Mouse (Mus musculus) right cerebral cortex, postnatal 4 days (tissue): ENCODE results near the gene Mrps15.

Experiments used
- DNase-seq: peaks from one replicate; pipeline ENCODE4 v3.0.0-alpha.2; 2022

Gene Mrps15

DNA sequence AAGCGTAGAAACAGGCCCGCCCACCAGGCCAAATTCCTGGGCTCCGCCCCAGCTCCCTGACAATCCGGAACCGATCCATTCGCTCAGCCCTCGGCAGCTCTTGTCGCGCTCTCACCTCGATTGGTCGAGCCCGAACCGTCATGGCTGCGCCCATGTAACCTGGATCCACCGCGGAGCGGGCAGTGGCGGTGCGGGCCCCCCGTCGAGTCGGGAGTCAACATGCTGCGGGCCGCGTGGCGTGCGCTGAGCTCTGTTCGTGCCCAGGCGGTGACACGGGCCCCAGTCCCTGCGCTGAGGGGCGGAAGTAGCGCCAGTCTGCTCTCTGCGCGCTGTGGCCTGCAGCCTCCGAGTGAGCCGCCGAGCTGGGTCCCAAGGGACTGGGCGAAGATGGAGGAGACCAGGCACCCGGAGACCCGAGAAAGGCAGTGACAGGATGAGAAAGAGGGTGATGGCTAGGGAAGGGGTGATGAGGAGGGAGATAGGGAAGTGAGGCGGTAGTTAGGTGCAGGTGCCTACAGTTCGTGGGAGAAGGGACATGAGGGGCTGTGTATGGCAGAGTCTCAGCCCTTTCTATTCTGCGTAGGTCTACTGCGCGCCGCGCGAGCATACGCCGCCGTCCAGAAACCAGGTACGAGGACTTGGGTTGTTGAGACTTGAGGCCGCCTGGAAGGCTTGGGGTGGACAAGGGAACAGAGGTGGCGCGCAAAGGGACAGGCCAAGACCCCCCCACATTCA lies at the start of gene Mrps15:
Mrps15 (plus strand) TSS at position 75 of the 735 bp plus-strand sequence.
- DNase-seq, result peak; percentile 81

GRCm38 (mm10) chr4:125997826-125998225 lies 48.9 kb upstream of the Mrps15 start:
- DNase-seq, result no peak

GRCm38 (mm10) chr4:126001311-126002199 lies 45.2 kb upstream of the Mrps15 start:
- DNase-seq, result no peak

DNA sequence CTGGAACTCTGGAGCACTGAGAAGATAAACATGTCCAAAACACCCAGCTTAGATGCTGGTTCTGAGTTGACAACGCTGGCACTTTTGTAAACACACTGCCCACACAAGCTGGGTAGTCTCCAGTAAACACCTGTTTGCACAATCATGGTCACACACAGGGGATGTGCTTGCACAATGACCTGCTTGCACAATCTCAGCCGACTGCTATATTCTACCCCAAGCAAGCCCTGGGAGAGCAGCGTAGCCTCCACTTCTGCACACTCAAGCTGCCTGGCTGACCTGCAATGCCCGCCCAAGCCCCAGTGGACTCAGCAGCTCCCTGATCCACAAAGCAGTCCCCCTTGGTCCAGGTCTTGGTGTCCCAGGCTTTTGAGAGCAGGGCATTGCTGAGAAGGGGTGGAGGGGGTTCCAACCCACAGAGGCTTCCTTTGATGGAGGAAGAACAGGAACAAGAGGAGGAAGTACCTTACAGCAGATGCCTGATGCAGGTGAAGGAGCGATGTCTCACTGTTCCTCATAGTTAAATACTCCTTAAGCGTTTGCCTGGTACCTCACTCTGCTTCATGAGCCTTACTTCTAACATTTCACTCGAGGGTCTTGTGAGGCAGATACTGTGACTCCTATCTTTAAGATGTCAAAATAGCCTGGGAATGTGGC lies 28.9 kb upstream of the Mrps15 start:
- DNase-seq, result no peak

- DNase-seq, result no peak
Observed at GRCm38 (mm10) chr4:126018966-126019538, 27.7 kb upstream of the Mrps15 start.

GRCm38 (mm10) chr4:126024303-126024900 lies 22.3 kb upstream of the Mrps15 start, which contains the start of gene Csf3r:
Gene Csf3r (plus strand): TSS chr4:126024550.
- no peak for DNase-seq

GRCm38 (mm10) chr4:126025801-126026200 lies 20.9 kb upstream of the Mrps15 start:
- DNase-seq, result no peak

- no peak for DNase-seq
Observed at GRCm38 (mm10) chr4:126027980-126028379, 18.7 kb upstream of the Mrps15 start.

- DNase-seq, result no peak
Observed at GRCm38 (mm10) chr4:126029042-126029441, 17.7 kb upstream of the Mrps15 start.

DNA sequence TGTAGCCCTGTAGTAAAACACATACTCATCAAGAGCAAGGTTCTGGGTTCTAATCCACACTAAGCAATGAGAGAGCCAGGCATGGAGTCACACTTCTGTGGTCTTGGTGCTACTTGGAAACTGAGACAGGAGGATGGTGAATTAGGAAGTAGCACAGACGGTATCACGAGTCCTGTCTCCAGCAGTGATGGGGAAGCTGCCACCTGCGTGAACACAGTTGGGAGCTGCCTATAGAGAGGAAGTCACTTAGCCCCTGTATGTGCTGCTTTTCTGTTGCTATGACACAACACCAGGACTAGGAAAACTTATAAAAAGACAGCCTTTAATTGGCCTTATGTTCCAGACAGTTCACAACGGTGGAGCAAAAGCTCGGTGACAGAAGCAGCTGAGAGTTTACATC lies 16.0 kb upstream of the Mrps15 start:
- no peak for DNase-seq

DNA sequence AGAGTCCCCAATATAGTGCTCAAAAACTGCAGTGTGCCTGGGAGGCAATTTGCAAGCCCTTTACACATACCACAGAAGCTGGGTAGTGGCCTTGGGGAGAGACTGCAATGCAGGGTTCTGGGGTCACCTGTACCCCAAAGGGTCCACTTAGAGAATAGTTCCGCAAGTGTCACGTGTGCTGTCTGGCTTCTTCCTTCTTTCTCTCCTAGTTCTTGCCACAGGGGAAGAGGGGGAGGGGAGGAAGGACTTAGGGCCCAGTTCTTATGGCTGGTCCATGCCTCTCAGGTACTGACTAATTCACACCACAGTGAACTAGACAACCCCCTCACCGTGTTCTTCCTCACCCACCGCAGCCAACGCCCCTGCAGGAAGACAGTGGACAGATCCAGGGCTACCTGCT lies 11.3 kb upstream of the Mrps15 start:
- DNase-seq, result no peak

DNA sequence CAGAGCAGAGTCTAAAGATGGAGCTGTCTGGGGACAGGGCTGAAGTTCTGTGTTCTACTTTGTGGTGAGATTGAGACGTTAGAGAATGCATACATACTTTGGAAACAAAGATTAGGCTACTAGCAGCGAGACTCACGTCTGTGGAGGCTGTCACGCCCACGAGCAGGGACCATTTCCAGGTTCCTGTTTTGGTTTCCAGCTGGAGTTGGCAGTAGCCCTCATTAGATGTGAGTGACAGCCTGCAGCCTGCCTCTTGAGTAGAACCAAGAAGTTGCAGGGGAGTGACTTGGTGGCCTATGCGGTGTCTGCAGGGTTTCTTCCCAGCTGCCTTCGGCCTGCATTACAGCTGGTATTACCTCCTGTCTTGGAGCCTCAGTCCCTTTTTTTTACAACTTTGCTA lies 4.9 kb downstream of the Mrps15 start:
- DNase-seq, result no peak

DNA sequence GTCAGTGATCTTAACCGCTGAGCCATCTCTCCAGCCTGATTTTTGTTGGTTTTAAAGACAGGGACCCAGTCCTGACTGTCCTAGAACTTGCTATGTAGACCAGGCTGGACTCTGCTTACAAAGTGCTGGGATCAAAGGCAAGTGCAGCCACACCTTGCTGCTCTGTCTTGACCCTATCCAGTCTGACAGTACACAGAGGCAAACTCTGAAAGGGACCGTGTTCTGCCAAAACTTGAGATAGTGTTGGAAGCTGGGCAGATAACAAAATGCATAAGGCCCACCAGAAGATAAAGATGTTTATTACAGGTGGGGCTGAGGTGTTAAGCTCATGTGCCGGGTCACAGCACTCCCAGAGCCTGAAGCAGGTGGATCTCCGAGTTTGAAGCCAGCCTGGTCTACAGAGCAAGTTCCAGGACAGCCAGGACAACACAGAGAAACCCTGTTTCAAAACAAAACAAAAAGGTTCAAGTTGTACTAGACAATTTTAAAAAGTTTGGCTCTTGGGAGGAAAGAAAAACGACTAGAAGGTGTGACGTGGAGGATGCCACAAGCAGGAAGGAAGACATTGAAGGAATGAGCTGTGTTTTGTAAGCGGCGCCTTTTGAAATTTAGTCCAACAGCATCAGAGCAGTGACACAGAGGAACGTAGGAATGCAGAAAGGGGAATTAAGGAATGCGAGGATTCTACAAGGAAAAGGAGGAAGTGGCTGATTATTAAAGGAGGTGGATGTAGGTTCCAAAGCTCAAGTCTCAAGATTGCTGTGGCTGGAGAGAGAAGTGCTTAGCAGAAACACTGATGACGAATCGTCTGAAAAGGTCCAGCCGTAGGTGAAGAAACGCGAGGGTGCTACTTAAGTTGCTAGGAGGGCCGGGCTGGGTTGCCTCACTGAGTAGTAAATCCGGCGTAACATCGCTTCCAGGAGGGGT lies 10.7 kb downstream of the Mrps15 start:
- no peak for DNase-seq

- peak; percentile 85 for DNase-seq
Observed at GRCm38 (mm10) chr4:126058134-126058996, 11.6 kb downstream of the Mrps15 start, which contains the start of gene Oscp1. Gene Oscp1 (plus strand): TSS chr4:126058565.

DNA sequence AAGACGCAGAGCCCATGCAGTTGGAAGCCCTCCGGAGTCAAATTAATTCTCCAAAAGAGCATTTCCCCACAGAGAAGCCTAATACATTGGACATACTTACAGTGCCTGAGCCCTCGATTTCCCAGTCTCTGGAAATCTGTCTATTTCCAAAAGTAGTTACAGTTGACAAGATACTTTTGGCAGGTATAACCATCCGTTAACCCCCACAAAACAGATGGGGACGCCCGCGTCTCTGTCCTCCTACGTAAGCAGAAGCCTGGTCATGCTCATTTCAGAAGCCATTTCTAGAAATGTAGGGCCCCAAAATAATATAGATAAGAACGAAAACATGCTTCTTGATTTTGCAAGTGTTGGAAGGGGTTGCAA lies 12.3 kb downstream of the Mrps15 start:
- peak; percentile 16 for DNase-seq

GRCm38 (mm10) chr4:126062856-126063255 lies 16.1 kb downstream of the Mrps15 start:
- no peak for DNase-seq

- no peak for DNase-seq
Observed at GRCm38 (mm10) chr4:126065241-126065640, 18.5 kb downstream of the Mrps15 start.

GRCm38 (mm10) chr4:126067401-126068077 lies 20.8 kb downstream of the Mrps15 start:
- DNase-seq, result no peak

DNA sequence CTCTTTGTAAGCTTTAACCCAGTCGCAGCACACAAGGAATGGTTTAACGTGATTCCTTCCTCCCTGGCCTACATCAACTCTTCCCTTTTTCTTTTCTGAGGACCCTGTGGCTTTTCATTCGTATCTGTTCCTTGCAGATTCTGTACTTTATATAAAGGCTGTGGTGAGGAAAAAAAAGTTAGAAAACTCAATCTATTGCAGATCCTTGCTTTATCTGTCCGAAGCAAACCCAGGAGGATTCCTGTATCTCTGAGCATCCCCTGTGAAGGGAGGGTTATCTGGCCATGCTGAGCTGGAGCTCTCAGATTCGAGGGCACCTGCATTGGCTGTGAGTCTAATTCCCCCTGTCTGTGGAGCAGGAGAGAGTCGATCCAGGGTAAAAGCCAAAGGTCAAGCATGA lies 22.1 kb downstream of the Mrps15 start:
- DNase-seq, result no peak

DNA sequence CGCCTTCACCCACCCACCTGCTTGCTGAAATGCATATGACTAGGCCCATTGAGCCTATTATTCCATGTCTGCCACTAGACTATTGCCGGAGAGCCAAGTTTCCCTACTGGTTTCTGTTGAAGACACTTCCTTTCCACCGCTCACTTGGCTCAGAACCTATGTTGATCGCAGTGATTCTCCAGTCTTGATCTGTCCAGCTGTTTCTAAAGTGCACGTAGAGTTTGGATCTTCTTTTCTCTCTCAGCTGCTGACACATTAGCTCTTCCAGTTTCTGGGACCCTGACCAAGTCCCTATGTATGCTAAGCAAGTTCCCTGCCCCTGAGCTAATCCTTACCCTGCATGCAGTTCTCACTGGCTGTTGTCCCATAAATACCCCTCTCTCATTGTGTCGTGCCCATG lies 31.1 kb downstream of the Mrps15 start:
- DNase-seq, result no peak
